Mouse (Mus musculus) erythroblast, adult 5-6 weeks (primary cell): ENCODE results near the gene Mycbpap. TPM values are rescaled to one million over a fixed set of nuclear protein-coding genes. Genes with fewer than 3 reads are reported as not detected.

Experiments used
- ATAC-seq: replicated peaks from 2 replicates; pipeline ENCODE4 v1.8.0; 2016; ENCODE audit warnings: moderate number of reproducible peaks, mild to moderate bottlenecking, moderate TSS enrichment, inconsistent platforms; ENCODE audit not compliant: poor library complexity, low FRiP score, severe bottlenecking
- total RNA-seq, 2 experiments: library from RNA; stranded (forward) in 1 of 2; stranded (reverse) in 1 of 2; fragments of 150-400 nt in 1 of 2; fragments of 200-764, 138-1000 nt in 1 of 2; gene quantifications; 2 replicates each; pipeline versions ENCODE4 v1.2.3 to v1.2.4; 2015 to 2017; ENCODE audit warnings: low replicate concordance in 2 of 2

Gene Mycbpap
- total RNA-seq (2015; ENCODE audit: low replicate concordance) (not detected in 2 replicates), total RNA-seq (2017; ENCODE audit: low replicate concordance) (not detected in 2 replicates)

- ATAC-seq: no peak
These were observed at the start of gene Mycbpap for GRCm38 (mm10) chr11:94521219-94521843. Gene Mycbpap, minus strand, starts transcription at chr11:94521742.

- ATAC-seq: no peak
These were observed 49.1 kb upstream of the Mycbpap start for GRCm38 (mm10) chr11:94570612-94571011.

GRCm38 (mm10) chr11:94567326-94567725, 45.8 kb upstream of the Mycbpap start:
- ATAC-seq: no peak

GRCm38 (mm10) chr11:94566534-94566933, 45.0 kb upstream of the Mycbpap start:
- no peak for ATAC-seq

- no peak for ATAC-seq
These were observed 43.6 kb upstream of the Mycbpap start for GRCm38 (mm10) chr11:94565151-94565479.

- no peak for ATAC-seq
These were observed 43.1 kb upstream of the Mycbpap start, which contains the start of gene Chad for GRCm38 (mm10) chr11:94564437-94565150. Gene Chad, plus strand, starts transcription at chr11:94565047.

GRCm38 (mm10) chr11:94563821-94564220, 42.3 kb upstream of the Mycbpap start:
- ATAC-seq: no peak

- no peak for ATAC-seq
These were observed 41.8 kb upstream of the Mycbpap start for GRCm38 (mm10) chr11:94563383-94563782.

GRCm38 (mm10) chr11:94558226-94558625, 36.7 kb upstream of the Mycbpap start:
- ATAC-seq: no peak

GRCm38 (mm10) chr11:94550442-94550744, 28.9 kb upstream of the Mycbpap start:
- no peak for ATAC-seq

- no peak for ATAC-seq
These were observed 28.3 kb upstream of the Mycbpap start for GRCm38 (mm10) chr11:94549691-94550441.

GRCm38 (mm10) chr11:94548888-94549690, 27.5 kb upstream of the Mycbpap start, which contains the start of gene Rsad1:
Gene Rsad1, minus strand, starts transcription at chr11:94549255.
- peak; percentile 95 for ATAC-seq

GRCm38 (mm10) chr11:94548041-94548784, 26.7 kb upstream of the Mycbpap start:
- peak; percentile 12; the same call in 1 of the 2 replicates for ATAC-seq

- no peak for ATAC-seq
These were observed 25.7 kb upstream of the Mycbpap start for GRCm38 (mm10) chr11:94547271-94547670.

GRCm38 (mm10) chr11:94546381-94546780, 24.8 kb upstream of the Mycbpap start:
- ATAC-seq: no peak

GRCm38 (mm10) chr11:94544422-94544821, 22.9 kb upstream of the Mycbpap start:
- no peak for ATAC-seq

GRCm38 (mm10) chr11:94543932-94544331, 22.4 kb upstream of the Mycbpap start:
- peak; percentile 59; the same call in 1 of the 2 replicates for ATAC-seq

- no peak for ATAC-seq
These were observed 21.8 kb upstream of the Mycbpap start for GRCm38 (mm10) chr11:94543344-94543743.

- no peak for ATAC-seq
These were observed 20.9 kb upstream of the Mycbpap start for GRCm38 (mm10) chr11:94542400-94542799.
